Mouse (Mus musculus) kidney, adult 2 months (tissue): ENCODE measurements around the gene Polr3h.
"Not testable (repeated sequence)": the region's sequence is repeated elsewhere in the genome, so short reads cannot be mapped to it uniquely, and the experiment has no call there.

Experiments
- CTCF ChIP-seq: fragments of 200-500 bp; conservative IDR thresholded peaks from 2 replicates; pipeline ENCODE4 v1.5.1; 2011; ENCODE audit warnings: low read depth, mild to moderate bottlenecking, control low read depth, low read length, moderate library complexity, mixed read lengths; ENCODE audit not compliant: insufficient read depth, insufficient read length
- POLR2A ChIP-seq: fragments of 200-500 bp; IDR thresholded peaks from one replicate; pipeline ENCODE4 v1.6.1; 2011; ENCODE audit warnings: low read depth, low read length, control low read depth

DNA sequence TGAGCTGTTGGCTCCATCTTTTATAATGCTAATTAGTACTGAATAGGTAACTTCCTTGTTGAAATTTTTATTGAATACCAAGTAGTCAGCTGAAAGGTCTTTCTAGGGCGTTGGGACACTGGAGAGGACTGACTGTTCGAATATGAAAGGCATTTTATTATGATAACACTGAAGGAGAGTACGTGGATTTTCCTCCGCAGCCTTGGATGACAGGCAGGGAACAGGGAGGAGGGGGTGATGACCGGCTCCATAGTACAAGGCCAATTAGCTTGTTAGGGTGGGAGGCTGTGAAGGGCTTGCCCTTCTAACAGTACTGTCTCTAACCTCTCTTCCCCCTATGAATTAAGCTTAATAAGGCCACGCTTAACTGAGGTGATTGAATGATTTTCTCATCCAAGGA lies 43.6 kb upstream of the Polr3h start:
- not testable (repeated sequence) for TF ChIP-seq CTCF, POLR2A
